Mouse (Mus musculus) E14TG2a.4 (cell line): ENCODE data around the gene Gale.

Experiments used
- H3K27me3 ChIP-seq: 2 replicates; pipeline ENCODE4 v1.6.1; 2014; ENCODE audit warnings: low read length, control low read depth; ENCODE audit not compliant: insufficient read depth
- H3K36me3 ChIP-seq: 2 replicates; pipeline ENCODE4 v1.6.1; 2014; ENCODE audit warnings: low read length, control low read depth; ENCODE audit not compliant: insufficient read depth
- H3K4me1 ChIP-seq: replicated peaks from 2 replicates; pipeline ENCODE4 v1.6.1; 2014; ENCODE audit warnings: low read depth, low read length, control low read depth
- H3K4me3 ChIP-seq: replicated peaks from 2 replicates; pipeline ENCODE4 v1.5.1; 2014; ENCODE audit warnings: mild to moderate bottlenecking, low read length
- H3K9me3 ChIP-seq: 2 replicates; pipeline ENCODE4 v1.6.1; 2014; ENCODE audit warnings: low read length, control low read depth
- CTCF ChIP-seq: conservative IDR thresholded peaks from 2 replicates; pipeline ENCODE4 v1.5.1; 2014; ENCODE audit warnings: low read length
- NANOG ChIP-seq: IDR thresholded peaks from 2 replicates; pipeline ENCODE4 v1.6.1; 2014; ENCODE audit warnings: borderline replicate concordance, low read length, mixed read lengths
- POU5F1 ChIP-seq: IDR thresholded peaks from 2 replicates; pipeline ENCODE4 v1.6.1; 2014; ENCODE audit warnings: low read length, borderline replicate concordance

The Gale gene

DNA sequence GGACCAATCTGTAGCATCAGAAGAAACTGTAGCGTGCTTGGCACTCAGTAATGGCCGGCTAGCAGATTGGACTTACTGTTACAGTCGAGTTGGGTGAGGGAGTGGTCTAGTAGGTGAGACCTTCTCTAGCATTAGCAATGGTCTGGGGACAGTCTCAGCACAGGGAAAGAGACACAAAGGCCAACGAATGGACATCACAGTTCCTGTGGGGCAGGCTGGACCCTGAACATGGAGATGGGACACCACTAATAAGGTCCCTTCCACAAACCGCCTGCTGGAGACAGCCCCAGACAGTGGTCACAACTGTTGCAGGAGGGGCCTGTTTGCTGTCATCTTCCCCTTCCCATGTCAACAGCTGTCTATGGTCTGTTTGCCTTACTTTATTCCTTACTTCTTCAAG is 1.8 kb upstream of the Gale start:
- Histone ChIP-seq H3K4me3 (no peak overlapping the region), H3K9me3 (no peaks in the 10 kb centered on the region), H3K27me3 (peaks cover 9% of the 10 kb centered on the region), H3K36me3 (peaks cover 23% of the 10 kb centered on the region), H3K4me1 (peaks cover 56% of the 10 kb centered on the region)
- no peak for TF ChIP-seq CTCF
- no peak for TF ChIP-seq NANOG
- TF ChIP-seq POU5F1 = no peak

GRCm38 (mm10) chr4:135962198-135962597 is 1.3 kb upstream of the Gale start:
- H3K9me3 ChIP-seq = no peaks in the 10 kb centered on the region
- no peak for TF ChIP-seq POU5F1
- no peak for TF ChIP-seq NANOG
- TF ChIP-seq CTCF = no peak
- H3K27me3 ChIP-seq = peaks cover 9% of the 10 kb centered on the region
- peaks cover 59% of the 10 kb centered on the region for H3K4me1 ChIP-seq
- H3K4me3 ChIP-seq = 0 out of 2 replicates have a peak overlapping the region, but pooled peaks have one; percentile 13
- H3K36me3 ChIP-seq = peaks cover 25% of the 10 kb centered on the region

GRCm38 (mm10) chr4:135962946-135963345 is 581 bp upstream of the Gale start:
- H3K9me3 ChIP-seq = no peaks in the 10 kb centered on the region
- H3K4me1 ChIP-seq = peaks cover 63% of the 10 kb centered on the region
- peaks cover 30% of the 10 kb centered on the region for H3K36me3 ChIP-seq
- TF ChIP-seq NANOG (no peak), CTCF (no peak), POU5F1 (no peak)
- peak overlapping the region; percentile 93 for H3K4me3 ChIP-seq
- H3K27me3 ChIP-seq = peaks cover 9% of the 10 kb centered on the region

DNA sequence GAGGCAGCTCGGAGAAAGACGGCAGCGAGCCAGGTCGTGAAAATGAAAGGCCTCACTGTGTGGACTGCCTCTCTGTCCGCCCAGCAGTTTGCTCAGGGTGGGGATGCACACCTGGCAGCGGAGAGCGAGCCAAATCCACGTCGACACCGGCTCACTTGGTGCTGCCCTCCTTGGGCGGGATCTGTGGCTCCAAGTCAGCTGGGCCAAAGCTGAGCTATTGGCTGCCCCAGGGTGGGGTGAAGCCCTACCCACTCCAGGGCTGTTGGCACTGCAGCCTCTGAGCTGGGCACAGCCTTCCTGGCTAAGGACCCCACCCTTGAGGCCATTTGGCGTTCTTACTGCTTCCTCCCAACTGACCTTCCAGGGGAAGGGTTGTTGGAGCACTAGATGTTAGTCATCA is 899 bp downstream of the Gale start:
- TF ChIP-seq NANOG (no peak), CTCF (no peak), POU5F1 (no peak)
- peaks cover 45% of the 10 kb centered on the region for H3K36me3 ChIP-seq
- H3K27me3 ChIP-seq = peaks cover 9% of the 10 kb centered on the region

GRCm38 (mm10) chr4:135965113-135965512 is 1.6 kb downstream of the Gale start:
- Histone ChIP-seq H3K4me3 (no peak overlapping the region), H3K9me3 (no peaks in the 10 kb centered on the region), H3K4me1 (peaks cover 71% of the 10 kb centered on the region), H3K27me3 (peaks cover 9% of the 10 kb centered on the region), H3K36me3 (peaks cover 51% of the 10 kb centered on the region)
- TF ChIP-seq NANOG (no peak), POU5F1 (no peak), CTCF (no peak)

More for the DNA sequence above, 899 bp downstream of the Gale start:
- Histone ChIP-seq H3K9me3 (no peaks in the 10 kb centered on the region), H3K4me3 (peak overlapping the region; percentile 93), H3K4me1 (peaks cover 66% of the 10 kb centered on the region)

DNA sequence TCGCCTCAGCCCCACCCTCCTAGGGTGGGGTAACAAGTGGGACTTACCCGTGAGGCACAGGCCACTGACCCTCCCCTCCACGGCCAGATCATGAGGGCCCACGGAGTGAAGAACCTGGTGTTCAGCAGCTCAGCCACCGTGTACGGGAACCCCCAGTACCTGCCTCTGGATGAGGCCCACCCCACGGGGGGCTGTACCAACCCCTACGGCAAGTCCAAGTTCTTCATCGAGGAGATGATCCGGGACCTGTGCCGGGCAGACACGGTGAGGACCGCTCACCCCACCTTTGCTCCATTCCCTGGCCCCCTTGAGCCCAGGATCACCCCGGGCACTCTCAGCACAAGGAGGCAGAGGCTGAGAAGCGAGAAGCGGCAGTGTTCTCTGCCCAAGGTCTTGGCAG is 2.8 kb downstream of the Gale start:
- no peak for TF ChIP-seq POU5F1
- TF ChIP-seq CTCF = no peak
- Histone ChIP-seq H3K36me3 (peaks cover 56% of the 10 kb centered on the region), H3K27me3 (peaks cover 9% of the 10 kb centered on the region), H3K9me3 (no peaks in the 10 kb centered on the region), H3K4me1 (peaks cover 74% of the 10 kb centered on the region), H3K4me3 (no peak overlapping the region)

GRCm38 (mm10) chr4:135967086-135967760 is 3.7 kb downstream of the Gale start:
- Histone ChIP-seq H3K27me3 (peaks cover 9% of the 10 kb centered on the region), H3K36me3 (peaks cover 50% of the 10 kb centered on the region), H3K9me3 (no peaks in the 10 kb centered on the region), H3K4me3 (0 out of 2 replicates have a peak overlapping the region, but pooled peaks have one; percentile 3), H3K4me1 (peaks cover 77% of the 10 kb centered on the region)
- no peak for TF ChIP-seq NANOG
- no peak for TF ChIP-seq POU5F1
- TF ChIP-seq CTCF = no peak

GRCm38 (mm10) chr4:135968271-135968869 is 4.8 kb downstream of the Gale start:
- H3K4me3 ChIP-seq = peak overlapping the region; percentile 39; the same call in 1 of the 2 replicates
- TF ChIP-seq CTCF = no peak
- no peak for TF ChIP-seq NANOG
- no peak for TF ChIP-seq POU5F1
- H3K27me3 ChIP-seq = peaks cover 9% of the 10 kb centered on the region
- H3K9me3 ChIP-seq = no peaks in the 10 kb centered on the region
- peaks cover 78% of the 10 kb centered on the region for H3K4me1 ChIP-seq
- H3K36me3 ChIP-seq = peaks cover 50% of the 10 kb centered on the region
